Mouse (Mus musculus): Measurements from ENCODE around the gene 4930415O20Rik. TPM values are rescaled to one million over a fixed set of nuclear protein-coding genes. Genes with fewer than 3 reads are reported as not detected.

4930415O20Rik gene
- polyA plus RNA-seq, 1 experiment: 0.46 TPM

DNA sequence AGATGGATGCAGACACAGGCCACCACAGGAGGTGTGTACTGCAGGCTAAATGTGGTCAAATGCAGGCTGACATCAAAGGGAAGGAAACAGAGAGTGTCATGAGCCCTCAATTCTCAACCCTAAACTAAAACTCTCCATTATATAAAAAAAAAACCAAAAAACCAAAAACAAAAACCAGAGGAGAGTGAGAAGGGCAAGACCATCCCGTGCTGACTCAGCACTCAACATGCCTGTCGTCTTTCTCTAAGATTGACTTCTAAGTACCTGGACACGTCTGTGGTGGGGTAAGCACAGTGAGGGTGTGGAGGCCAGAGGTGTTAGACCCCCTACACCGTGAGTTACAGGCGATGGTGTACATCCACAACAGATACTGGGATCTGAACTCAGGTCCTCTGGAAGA, 24.0 kb upstream of the 4930415O20Rik start:
- TF ChIP-seq CTCF (IDR thresholded peaks at IDR 0.05; ENCODE audit: extremely low read depth, insufficient read length, insufficient replicate concordance, low read depth, low read length) (no peak), POLR2A (IDR thresholded peaks at IDR 0.05; ENCODE audit: low read depth, low read length) (no peak)
- H3K4me3 ChIP-seq (ENCODE audit: low read depth, low read length): no peak overlapping the region
- H3K27ac ChIP-seq (ENCODE audit: insufficient read depth, low read depth, low read length): no peak overlapping the region
- H3K4me1 ChIP-seq (ENCODE audit: control insufficient read depth, insufficient read depth, insufficient read length, low read length): no peaks in the 10 kb centered on the region
- H3K36me3 ChIP-seq (ENCODE audit: control insufficient read depth, insufficient read depth, low read length): peaks cover 70% of the 10 kb centered on the region
- WGBS: 94% methylated on average over 5 of the region's 5 CpGs
- no peaks in the 10 kb centered on the region for H3K27me3 ChIP-seq (ENCODE audit: control insufficient read depth, insufficient read depth, low read length)

DNA sequence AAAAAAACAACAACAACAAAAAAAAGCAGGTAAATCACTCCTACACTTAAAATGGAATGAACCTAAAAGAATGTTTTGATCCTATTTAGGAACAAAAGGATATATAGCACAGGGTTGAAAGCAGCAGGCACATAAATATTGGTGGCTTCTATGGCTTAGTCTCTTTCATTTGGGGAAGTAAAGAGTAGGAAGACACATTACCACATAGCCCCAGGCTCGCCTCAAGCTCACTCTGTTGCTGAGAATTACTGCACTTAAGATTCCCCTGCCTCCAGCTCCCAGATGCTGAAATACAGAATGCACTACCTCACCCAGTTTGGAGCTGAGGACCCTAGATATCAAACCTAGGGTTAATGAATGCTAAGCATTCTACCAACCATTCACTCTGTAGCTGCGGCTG, 18.0 kb upstream of the 4930415O20Rik start:
- WGBS: 88% methylated on average over 2 of the region's 2 CpGs
- peaks cover 57% of the 10 kb centered on the region for H3K36me3 ChIP-seq (ENCODE audit: control insufficient read depth, insufficient read depth, low read length)
- TF ChIP-seq POLR2A (IDR thresholded peaks at IDR 0.05; ENCODE audit: low read depth, low read length): no peak
- no peak for TF ChIP-seq CTCF (IDR thresholded peaks at IDR 0.05; ENCODE audit: extremely low read depth, insufficient read length, insufficient replicate concordance, low read depth, low read length)

DNA sequence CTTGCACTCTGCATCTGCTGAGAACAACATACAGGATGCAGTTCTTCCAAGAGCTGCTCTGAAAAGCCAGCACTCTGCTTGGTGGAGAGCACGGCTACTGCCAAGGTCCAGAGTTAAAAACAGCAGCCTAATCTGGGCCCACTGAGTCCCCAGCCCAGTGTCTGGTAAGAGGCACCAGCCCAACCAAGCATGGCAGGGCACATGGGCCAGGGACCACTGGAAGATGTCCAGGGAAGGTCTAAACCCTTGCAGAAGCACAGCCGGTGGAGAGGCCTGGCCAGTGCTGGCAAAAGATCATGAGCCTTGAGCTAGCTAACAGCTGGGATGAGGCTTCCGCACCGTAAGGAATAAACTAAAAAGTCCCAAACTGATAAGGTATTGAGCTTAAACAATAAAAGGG, 14.9 kb upstream of the 4930415O20Rik start:
- no peak overlapping the region for H3K27ac ChIP-seq (ENCODE audit: insufficient read depth, low read depth, low read length)
- H3K4me3 ChIP-seq (ENCODE audit: low read depth, low read length): no peak overlapping the region
- 90% methylated on average over 4 of the region's 4 CpGs for WGBS
- TF ChIP-seq POLR2A (IDR thresholded peaks at IDR 0.05; ENCODE audit: low read depth, low read length): no peak
- no peak for TF ChIP-seq CTCF (IDR thresholded peaks at IDR 0.05; ENCODE audit: extremely low read depth, insufficient read length, insufficient replicate concordance, low read depth, low read length)
- no peaks in the 10 kb centered on the region for H3K4me1 ChIP-seq (ENCODE audit: control insufficient read depth, insufficient read depth, insufficient read length, low read length)
- peaks cover 61% of the 10 kb centered on the region for H3K36me3 ChIP-seq (ENCODE audit: control insufficient read depth, insufficient read depth, low read length)
- no peaks in the 10 kb centered on the region for H3K27me3 ChIP-seq (ENCODE audit: control insufficient read depth, insufficient read depth, low read length)

More for the DNA sequence above, 18.0 kb upstream of the 4930415O20Rik start:
- Histone ChIP-seq H3K27ac (ENCODE audit: insufficient read depth, low read depth, low read length) (no peak overlapping the region), H3K27me3 (ENCODE audit: control insufficient read depth, insufficient read depth, low read length) (no peaks in the 10 kb centered on the region), H3K4me3 (ENCODE audit: low read depth, low read length) (no peak overlapping the region), H3K4me1 (ENCODE audit: control insufficient read depth, insufficient read depth, insufficient read length, low read length) (no peaks in the 10 kb centered on the region)

DNA sequence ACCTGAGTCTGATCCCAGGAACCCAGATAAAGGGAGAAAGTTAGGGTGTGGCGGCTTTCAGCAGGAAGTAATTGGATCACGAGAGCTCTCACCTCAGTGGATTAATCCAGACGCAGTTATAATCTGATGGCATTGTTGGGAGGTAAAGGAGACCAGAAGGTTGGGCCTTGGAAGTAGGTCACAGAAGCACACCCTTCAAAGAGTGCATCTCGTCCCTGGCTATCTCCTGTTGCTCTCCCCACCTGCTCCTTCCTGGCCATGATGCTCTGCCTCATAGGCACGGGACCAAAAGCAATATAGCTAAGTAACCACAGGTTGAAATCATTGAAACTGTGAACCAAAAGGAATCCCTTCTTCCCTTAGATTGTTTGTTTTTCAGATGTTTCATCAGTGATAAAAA, 13.6 kb upstream of the 4930415O20Rik start:
- peaks cover 53% of the 10 kb centered on the region for H3K36me3 ChIP-seq (ENCODE audit: control insufficient read depth, insufficient read depth, low read length)
- no peak overlapping the region for H3K27ac ChIP-seq (ENCODE audit: insufficient read depth, low read depth, low read length)
- TF ChIP-seq POLR2A (IDR thresholded peaks at IDR 0.05; ENCODE audit: low read depth, low read length) (no peak), CTCF (IDR thresholded peaks at IDR 0.05; ENCODE audit: extremely low read depth, insufficient read length, insufficient replicate concordance, low read depth, low read length) (no peak)
- no peak overlapping the region for H3K4me3 ChIP-seq (ENCODE audit: low read depth, low read length)
- no peaks in the 10 kb centered on the region for H3K27me3 ChIP-seq (ENCODE audit: control insufficient read depth, insufficient read depth, low read length)
- 69% methylated on average over 5 of the region's 5 CpGs for WGBS
- H3K4me1 ChIP-seq (ENCODE audit: control insufficient read depth, insufficient read depth, insufficient read length, low read length): no peaks in the 10 kb centered on the region

DNA sequence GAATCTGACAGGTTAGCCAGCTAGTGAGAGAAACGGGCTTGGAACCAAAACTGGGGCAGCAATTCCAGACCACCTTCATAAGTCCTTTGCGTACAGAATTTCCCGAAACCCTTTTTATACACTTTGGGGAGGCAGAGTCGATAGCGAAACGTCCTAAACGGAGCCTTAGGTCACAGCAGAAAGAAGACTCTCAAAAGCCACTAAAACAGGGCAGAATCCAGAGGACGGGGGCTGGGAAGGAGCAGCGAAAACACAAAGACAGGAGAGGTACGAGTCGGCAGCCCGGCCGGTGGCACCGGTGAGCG, 3.9 kb upstream of the 4930415O20Rik start:
- under 1% methylated on average over 15 of the region's 15 CpGs for WGBS
- peak overlapping the region; percentile 94 for H3K27ac ChIP-seq (ENCODE audit: insufficient read depth, low read depth, low read length)
- H3K4me3 ChIP-seq (ENCODE audit: low read depth, low read length): peak overlapping the region; percentile 81
- peaks cover 13% of the 10 kb centered on the region for H3K4me1 ChIP-seq (ENCODE audit: control insufficient read depth, insufficient read depth, insufficient read length, low read length)
- H3K27me3 ChIP-seq (ENCODE audit: control insufficient read depth, insufficient read depth, low read length): no peaks in the 10 kb centered on the region
- TF ChIP-seq CTCF (IDR thresholded peaks at IDR 0.05; ENCODE audit: extremely low read depth, insufficient read length, insufficient replicate concordance, low read depth, low read length) (no peak), POLR2A (IDR thresholded peaks at IDR 0.05; ENCODE audit: low read depth, low read length) (no peak)
- H3K36me3 ChIP-seq (ENCODE audit: control insufficient read depth, insufficient read depth, low read length): peaks cover 4% of the 10 kb centered on the region

DNA sequence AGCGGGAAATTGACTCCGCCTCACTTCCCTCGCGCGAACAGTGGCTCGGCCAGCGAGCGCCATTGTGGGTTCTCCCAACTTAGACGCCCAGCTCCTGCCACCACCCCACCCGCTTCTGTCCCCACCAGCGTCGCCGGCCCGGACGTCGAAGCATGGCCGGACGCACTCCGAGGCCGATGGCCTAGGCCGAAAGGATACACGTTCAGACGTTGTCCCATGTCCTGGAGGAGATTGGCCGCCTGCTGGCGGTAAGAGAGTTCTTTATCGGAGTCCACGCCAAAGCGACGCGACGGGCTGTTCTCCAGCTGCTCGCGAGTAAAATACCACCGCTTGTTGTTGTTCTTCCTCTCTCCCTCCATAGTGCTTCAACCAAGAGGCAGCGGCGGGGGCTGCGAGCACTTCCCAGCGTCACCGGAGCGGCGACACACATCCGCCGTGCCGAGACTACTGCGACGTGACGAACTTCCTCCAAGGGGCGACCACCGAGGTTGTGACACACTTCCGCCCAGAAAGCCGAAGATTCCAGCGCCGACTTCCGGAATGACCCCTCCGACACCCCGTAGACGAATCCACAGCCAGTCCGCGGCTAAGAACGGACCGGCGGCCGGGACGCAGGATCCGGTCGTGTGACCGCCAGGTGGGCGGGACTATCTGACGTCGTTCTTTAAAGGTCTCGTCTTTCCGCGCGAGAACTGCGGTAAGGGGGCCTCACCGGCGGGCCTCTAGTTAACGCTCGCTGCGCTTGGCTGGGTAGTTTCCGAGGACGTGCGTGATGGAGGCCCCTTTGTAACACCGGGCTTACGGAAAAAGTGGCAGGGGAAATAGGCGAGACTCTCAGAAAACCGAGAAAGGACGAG, 3.3 kb upstream of the 4930415O20Rik start:
- peaks cover 13% of the 10 kb centered on the region for H3K4me1 ChIP-seq (ENCODE audit: control insufficient read depth, insufficient read depth, insufficient read length, low read length)
- peak overlapping the region; percentile 81 for H3K4me3 ChIP-seq (ENCODE audit: low read depth, low read length)
- no peaks in the 10 kb centered on the region for H3K27me3 ChIP-seq (ENCODE audit: control insufficient read depth, insufficient read depth, low read length)
- H3K27ac ChIP-seq (ENCODE audit: insufficient read depth, low read depth, low read length): peak overlapping the region; percentile 94
- TF ChIP-seq POLR2A (IDR thresholded peaks at IDR 0.05; ENCODE audit: low read depth, low read length) (peak; percentile 91), CTCF (IDR thresholded peaks at IDR 0.05; ENCODE audit: extremely low read depth, insufficient read length, insufficient replicate concordance, low read depth, low read length) (peak; percentile 44; the same call in 1 of the 2 replicates)
- under 1% methylated on average over 88 of the region's 88 CpGs for WGBS
- H3K36me3 ChIP-seq (ENCODE audit: control insufficient read depth, insufficient read depth, low read length): peaks cover 3% of the 10 kb centered on the region

DNA sequence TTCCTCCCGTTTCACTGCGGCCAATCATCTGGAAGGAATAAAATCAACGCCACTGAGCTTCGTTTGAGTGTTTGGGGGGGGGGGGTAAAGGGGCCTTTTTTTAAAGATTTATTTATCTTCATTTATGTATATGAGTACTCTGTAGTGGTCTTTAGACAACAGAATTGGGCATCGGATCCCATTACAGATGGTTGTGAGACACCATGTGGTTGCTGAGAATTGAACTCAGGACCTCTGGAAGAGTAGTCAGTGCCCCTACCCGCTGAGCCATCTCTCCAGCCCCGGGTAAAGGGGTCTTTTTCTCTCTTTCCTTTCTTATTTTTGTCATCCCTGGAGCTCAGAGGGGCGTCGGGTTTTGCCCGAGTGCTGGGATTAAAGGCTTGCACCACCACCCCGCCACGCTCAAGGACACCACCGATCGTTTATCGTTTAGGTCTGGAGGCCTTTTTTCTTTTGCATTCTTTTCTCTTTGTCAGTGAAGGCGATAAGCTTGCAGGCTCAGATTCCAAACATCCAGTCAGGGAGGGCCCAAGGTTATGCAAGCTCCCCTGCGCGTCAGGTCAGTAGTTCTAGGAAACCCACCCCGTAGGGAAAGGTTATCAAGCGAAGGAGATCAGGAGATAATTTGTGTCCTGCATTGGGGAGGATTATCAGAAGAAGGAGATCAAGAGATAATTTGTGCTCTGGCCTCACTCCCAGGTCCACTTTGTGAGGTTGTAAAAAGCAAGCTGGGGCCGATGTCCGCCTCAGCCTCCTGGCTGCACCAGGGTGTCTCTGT, 2.4 kb upstream of the 4930415O20Rik start:
- Histone ChIP-seq H3K27ac (ENCODE audit: insufficient read depth, low read depth, low read length) (peak overlapping the region; percentile 65), H3K4me1 (ENCODE audit: control insufficient read depth, insufficient read depth, insufficient read length, low read length) (peaks cover 13% of the 10 kb centered on the region), H3K36me3 (ENCODE audit: control insufficient read depth, insufficient read depth, low read length) (peaks cover 1% of the 10 kb centered on the region; the same call in 1 of the 2 replicates), H3K4me3 (ENCODE audit: low read depth, low read length) (peak overlapping the region; percentile 81), H3K27me3 (ENCODE audit: control insufficient read depth, insufficient read depth, low read length) (no peaks in the 10 kb centered on the region)
- 2% methylated on average over 22 of the region's 22 CpGs for WGBS
- no peak for TF ChIP-seq CTCF (IDR thresholded peaks at IDR 0.05; ENCODE audit: extremely low read depth, insufficient read length, insufficient replicate concordance, low read depth, low read length)
- no peak for TF ChIP-seq POLR2A (IDR thresholded peaks at IDR 0.05; ENCODE audit: low read depth, low read length)

Measured in small intestine, adult 2 months (tissue).